Mouse (Mus musculus): ENCODE data around the gene Gm28372. TPM values are rescaled to one million over a fixed set of nuclear protein-coding genes. Genes with fewer than 3 reads are reported as not detected.
"Not testable (repeated sequence)": the region's sequence is repeated elsewhere in the genome, so short reads cannot be mapped to it uniquely, and the experiment has no call there.

The Gm28372 gene
- total RNA-seq (2017) = not detected in 3 replicates

DNA sequence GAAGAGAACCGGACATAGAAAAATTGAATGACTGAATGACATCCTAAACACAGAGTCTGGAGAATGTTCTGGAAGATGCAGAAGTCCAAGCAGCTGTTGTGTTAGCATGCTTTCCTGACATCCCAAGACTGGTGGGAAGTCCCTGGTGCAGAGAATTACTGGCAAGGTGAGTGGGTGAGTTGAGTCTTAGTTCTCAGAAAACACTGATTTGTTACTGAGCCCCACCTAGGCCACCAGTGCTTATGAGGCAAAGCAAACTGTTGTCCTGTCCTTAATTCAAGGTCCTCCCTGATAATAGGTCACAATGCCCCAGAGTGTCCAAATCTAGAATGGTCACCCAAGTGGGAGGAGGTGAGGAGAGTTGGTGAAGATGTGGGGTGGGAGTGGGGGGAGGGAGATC is at the start of gene Gm28372, which contains the start of gene 1700020A23Rik:
Gene Gm28372, plus strand, starts transcription at position 301 of the 400 bp plus-strand sequence.
Gene 1700020A23Rik, plus strand, starts transcription at position 321 of the 400 bp plus-strand sequence.
- ATAC-seq (replicated peaks; ENCODE audit: insufficient number of reproducible peaks, low FRiP score, low TSS enrichment, poor library complexity, severe bottlenecking) = no peak

DNA sequence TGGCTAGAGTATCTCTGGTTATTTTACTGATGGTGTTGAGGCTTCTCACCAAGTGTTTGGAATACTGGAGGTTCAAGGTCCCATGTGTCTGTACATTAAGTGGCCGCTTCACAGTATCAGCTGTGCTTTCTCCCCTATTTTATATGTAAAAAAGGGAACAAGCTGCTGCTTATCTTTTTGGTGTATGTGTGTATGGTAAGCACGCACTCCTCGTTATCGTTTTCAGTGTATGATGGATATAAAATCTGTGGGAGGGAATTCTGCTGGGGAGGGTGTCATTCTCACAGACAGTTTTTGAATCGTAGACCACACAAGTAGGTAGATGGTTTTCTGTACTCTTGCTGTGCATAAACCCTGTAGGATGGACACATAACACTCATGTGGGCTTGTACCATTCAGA is 47.5 kb upstream of the Gm28372 start:
- no peak for ATAC-seq (replicated peaks; ENCODE audit: insufficient number of reproducible peaks, low FRiP score, low TSS enrichment, poor library complexity, severe bottlenecking)

DNA sequence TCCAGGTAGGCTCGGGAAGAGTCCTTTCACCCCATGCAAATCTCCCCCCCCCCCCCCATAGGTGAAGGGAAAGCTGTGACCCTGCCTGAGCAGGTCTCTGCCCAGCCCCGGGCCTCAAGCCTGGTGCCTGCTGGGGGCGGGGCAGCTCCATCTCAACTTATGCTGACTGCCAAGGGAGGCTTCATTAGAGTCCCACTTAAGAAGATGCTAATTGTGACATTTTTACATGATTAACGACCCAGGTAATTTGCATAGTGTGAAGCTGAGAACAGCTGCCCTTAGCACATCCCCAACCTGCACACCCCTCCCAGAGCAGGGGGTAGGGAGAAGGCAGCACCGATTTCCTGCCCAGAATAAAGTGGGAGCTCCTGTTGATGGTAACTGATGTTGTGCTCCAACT is 46.2 kb upstream of the Gm28372 start:
- no peak for ATAC-seq (replicated peaks; ENCODE audit: insufficient number of reproducible peaks, low FRiP score, low TSS enrichment, poor library complexity, severe bottlenecking)

DNA sequence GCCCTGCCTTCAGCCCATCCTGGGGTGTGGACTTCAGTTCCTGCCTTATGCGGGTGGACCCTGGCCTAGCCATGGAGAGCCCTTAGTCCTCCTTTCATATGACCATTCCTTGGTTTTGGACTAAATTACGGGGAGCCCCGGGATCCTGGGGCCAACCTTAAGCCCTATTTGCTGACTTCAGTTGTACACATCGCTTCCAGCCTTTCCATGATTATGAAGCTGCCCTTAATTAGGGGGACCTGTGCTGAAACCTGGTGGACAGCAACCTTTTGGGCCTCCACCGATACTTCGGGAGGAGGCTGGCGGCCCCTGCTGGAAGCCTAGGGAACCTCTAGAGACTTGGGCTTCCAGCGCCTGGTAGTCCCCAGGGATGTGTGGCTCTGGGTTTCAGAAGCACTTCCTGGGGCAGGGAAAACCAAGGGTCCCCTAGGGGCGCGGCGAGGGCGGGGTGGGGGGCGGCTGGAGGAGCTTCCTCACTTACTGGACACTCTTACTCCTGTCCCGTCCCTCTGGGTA is 42.5 kb upstream of the Gm28372 start:
- no peak for ATAC-seq (replicated peaks; ENCODE audit: insufficient number of reproducible peaks, low FRiP score, low TSS enrichment, poor library complexity, severe bottlenecking)

DNA sequence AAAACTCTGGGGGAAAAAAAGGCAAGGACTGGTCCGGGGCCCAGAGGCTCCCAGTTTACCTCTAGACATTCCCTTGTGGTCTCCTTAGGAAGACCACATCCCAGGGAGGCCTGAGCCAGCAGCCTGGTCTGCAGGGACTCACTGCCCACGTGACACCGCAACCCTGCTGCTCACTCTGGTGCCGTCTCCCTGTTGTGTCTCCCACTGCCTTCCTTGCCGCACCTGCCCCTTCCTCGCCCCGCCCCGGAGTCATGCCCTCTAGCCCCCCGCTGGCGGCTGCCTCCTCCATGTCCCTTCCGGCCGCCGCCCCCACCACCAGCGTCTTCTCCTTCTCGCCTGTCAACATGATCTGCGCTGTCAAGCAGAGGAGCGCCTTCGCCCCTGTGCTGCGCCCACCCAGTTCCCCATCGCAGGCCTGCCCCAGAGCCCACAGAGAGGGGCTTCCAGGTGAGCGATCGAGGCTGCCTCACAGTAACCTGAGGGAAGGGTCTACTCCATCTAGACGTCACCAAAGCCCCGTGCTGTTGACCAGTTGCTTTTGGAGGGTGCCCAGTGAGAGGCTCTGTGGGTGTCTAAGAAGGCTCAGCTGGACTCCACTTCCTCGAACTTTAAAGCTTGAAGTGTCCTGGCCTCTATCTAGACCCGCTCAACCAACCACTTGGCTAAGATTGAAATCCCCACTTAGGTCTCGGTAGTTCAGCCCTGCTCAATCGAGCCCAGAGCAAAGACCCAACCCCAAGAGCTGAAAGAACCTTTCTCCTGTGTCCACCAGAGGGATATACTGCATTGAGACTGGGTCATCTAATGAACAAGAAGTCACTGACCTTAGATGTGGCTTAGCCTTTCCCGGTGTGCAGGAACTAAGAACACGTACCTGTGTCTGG is 39.6 kb upstream of the Gm28372 start:
- no peak for ATAC-seq (replicated peaks; ENCODE audit: insufficient number of reproducible peaks, low FRiP score, low TSS enrichment, poor library complexity, severe bottlenecking)

DNA sequence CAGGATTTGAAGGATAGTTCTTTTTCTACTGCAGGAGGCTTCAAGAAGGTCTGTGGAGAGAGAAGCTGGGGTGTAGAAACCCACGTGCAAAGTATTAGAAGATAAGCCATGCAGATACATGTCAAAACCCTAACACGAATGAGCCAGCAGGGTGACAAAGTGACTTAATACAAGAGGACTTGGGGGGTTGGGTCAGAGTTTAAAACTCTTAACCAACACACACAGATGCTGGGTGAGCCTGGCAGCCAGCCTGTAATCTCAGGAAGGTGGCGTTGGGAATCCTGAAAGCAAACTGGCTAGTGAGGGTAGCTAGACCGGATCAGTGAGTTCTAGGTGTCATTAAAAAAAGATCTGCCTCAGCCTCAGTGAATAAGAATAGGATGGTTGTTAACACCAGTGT is 37.7 kb upstream of the Gm28372 start:
- no peak for ATAC-seq (replicated peaks; ENCODE audit: insufficient number of reproducible peaks, low FRiP score, low TSS enrichment, poor library complexity, severe bottlenecking)

DNA sequence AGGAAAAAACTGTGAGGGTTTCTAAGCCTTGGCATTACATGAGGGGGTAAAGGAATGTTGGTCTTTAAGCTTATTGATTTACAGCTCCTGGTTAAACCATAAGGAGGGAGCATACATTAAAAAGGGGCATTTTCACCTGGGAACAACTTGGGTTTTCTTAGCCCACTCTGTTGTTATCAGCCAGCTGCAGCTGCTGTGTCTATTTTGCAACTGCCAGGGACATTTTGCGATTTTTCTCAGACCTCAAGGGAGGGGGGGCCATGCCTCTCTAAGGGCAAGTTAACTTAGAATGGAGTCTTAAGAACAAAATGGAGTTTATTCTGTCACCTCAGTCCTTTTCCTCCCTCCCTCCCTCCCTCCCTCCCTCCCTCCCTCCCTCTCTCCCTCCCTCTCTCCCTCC is 32.0 kb upstream of the Gm28372 start:
- ATAC-seq (replicated peaks; ENCODE audit: insufficient number of reproducible peaks, low FRiP score, low TSS enrichment, poor library complexity, severe bottlenecking) = not testable (repeated sequence)

DNA sequence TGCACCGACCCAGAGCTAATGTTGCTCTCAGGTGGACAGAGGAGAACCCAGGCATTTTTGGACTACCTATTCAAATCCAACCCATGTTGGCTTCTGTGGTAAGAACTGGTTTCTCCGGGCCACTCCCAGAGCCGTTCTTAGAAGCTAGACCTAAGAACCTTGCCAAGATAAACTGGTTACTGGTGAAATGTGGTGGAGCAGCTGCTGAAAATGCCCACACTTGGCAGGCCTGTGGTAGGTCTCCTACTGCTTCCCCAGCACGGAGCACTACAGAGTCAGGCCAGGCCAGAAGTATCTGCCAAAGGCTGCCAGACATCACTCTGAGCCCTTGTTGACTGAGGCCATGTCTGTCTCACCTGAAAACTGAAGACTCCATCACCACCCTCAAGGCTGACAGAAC is 30.1 kb upstream of the Gm28372 start:
- ATAC-seq (replicated peaks; ENCODE audit: insufficient number of reproducible peaks, low FRiP score, low TSS enrichment, poor library complexity, severe bottlenecking) = no peak

DNA sequence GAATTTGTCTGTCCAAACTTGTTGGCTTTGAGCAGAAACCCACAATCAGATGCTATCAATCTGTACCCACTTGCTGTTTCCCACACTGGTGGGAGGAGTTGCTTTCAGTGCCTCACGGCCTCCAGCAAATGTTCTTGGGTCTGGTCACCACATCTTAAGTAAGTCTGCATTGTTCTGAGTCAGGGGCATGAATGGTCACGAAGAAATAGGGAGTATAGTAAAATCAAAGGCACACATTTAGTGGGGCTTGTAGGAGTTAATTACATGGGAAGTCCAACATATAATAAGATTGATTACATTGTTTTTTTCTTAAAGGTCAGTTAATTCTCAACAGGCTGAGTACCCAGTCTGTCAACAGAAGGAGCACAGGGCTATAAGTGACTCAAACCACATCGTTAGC is 21.8 kb upstream of the Gm28372 start:
- no peak for ATAC-seq (replicated peaks; ENCODE audit: insufficient number of reproducible peaks, low FRiP score, low TSS enrichment, poor library complexity, severe bottlenecking)

DNA sequence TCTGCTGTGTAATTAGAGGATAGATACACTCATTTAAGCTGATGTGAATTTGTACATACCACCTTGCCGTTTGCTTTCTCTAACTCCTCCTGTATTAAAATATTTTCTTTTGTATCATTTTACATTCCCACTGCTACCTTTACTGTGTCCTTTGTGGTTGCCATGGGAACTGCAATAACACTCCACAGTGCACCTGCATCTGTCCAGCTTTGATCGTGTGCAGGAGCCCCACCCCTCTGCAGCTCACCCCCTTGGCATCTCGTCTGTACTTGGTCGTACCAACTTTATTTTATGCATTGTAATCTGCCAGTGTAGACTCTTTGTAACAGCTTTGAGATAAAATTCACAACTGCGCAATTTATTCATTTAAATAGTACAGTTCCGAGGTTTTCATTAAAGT is 21.1 kb upstream of the Gm28372 start:
- no peak for ATAC-seq (replicated peaks; ENCODE audit: insufficient number of reproducible peaks, low FRiP score, low TSS enrichment, poor library complexity, severe bottlenecking)

DNA sequence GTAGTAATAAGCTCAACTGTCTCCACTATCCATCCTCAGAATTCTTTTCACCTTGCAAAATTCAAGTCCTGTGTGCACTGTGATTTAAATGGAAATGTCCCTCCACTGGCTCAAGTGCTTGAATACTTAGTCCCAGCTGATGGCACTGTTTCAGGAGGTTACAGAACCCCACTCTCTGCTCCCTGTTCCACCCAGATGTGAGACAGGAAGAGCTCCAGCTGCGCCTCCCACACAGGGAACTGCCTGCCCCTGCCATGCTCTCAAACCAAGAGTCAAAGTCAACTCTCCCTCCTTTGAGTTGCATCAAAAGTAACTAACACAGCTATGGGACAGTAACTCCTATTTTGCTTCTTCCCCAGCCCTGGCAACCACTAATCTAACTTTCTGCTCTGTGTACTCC is 18.8 kb upstream of the Gm28372 start:
- ATAC-seq (replicated peaks; ENCODE audit: insufficient number of reproducible peaks, low FRiP score, low TSS enrichment, poor library complexity, severe bottlenecking) = no peak

DNA sequence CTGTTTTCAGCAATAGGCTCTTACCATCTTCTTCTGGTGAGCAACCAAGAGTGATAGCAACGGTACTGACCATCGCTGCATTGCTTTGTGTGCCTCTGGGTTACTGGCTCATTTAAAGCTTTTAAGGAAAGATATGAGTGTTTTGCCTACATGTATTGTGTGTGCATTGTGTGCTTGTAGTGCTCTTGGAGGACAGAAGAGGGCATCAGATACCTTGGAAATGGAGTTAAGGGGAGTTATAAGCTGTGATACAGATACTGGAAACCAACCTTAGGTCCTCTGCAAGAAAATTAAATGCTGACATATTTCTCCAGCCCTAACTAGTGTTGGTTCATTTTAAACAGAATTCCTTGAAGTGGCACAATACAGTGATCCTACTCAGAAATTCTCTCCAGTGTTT is 16.2 kb upstream of the Gm28372 start:
- no peak for ATAC-seq (replicated peaks; ENCODE audit: insufficient number of reproducible peaks, low FRiP score, low TSS enrichment, poor library complexity, severe bottlenecking)

DNA sequence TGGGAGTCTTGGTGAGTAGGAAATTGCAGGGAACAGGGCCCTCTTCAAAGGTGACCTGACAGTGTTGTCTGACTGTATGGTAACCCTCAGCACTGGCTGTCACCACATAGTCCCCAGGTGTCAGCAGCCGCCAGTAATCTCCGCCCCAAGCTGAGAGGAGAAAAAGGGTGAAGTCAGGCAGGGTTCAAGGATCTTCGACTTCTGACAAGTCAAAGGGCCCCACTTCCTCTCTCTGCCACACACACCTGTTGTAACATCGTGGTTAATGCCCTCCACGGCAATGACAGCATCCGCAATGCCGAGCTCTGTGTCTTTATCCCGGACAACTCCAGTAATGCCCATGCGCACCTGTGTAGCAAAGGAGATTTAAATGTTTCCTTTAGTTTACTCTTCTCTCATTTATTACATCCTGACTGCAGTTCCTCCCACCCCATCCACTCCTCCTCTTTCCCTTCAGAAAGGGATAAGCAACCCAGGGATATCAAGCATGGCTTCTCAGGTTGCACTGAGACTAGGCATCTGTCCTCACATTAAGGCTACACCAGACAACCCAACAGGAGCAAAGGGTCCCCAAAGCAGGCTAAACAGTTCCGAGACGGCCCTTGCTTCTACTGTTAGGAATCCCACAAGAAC is 13.9 kb upstream of the Gm28372 start:
- no peak for ATAC-seq (replicated peaks; ENCODE audit: insufficient number of reproducible peaks, low FRiP score, low TSS enrichment, poor library complexity, severe bottlenecking)

DNA sequence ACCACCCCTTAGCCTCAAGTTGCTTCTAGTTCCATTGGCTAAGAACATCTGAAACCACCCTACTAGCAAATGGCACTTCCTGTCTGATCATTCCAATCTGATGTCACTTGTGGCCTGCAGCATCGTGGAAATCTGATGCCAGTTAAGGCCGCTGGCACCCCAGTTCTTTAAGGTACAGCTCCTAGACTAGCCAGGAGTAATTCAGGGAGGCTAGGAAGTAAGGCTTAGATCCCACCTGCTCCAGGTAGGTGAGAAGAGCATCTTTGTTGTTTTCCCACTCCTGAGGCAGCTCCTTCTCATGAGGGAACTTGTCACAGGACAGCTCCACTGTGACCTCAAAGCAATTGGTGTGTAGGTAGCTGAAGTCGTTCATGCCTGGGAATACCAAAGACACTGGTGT is 12.2 kb upstream of the Gm28372 start:
- ATAC-seq (replicated peaks; ENCODE audit: insufficient number of reproducible peaks, low FRiP score, low TSS enrichment, poor library complexity, severe bottlenecking) = no peak

DNA sequence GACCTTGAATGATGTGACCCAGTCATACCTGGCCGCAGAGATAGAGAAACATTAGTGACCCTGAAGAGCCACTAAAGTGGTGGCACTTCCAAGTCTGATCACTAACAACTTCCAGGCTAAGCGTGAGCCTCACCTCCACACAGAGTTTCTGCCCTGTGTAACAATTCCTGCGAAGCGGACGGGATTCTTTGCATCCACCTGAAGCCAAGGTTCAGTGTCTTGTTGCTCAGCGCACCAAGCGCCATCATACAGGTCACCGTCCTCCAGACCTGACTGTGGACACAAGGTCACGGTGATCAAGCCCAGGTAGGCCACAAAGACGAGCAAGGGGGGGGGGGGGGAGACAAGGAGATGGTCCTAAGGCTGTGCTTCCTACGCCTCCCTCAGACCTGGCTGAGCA is 9.3 kb upstream of the Gm28372 start:
- no peak for ATAC-seq (replicated peaks; ENCODE audit: insufficient number of reproducible peaks, low FRiP score, low TSS enrichment, poor library complexity, severe bottlenecking)

DNA sequence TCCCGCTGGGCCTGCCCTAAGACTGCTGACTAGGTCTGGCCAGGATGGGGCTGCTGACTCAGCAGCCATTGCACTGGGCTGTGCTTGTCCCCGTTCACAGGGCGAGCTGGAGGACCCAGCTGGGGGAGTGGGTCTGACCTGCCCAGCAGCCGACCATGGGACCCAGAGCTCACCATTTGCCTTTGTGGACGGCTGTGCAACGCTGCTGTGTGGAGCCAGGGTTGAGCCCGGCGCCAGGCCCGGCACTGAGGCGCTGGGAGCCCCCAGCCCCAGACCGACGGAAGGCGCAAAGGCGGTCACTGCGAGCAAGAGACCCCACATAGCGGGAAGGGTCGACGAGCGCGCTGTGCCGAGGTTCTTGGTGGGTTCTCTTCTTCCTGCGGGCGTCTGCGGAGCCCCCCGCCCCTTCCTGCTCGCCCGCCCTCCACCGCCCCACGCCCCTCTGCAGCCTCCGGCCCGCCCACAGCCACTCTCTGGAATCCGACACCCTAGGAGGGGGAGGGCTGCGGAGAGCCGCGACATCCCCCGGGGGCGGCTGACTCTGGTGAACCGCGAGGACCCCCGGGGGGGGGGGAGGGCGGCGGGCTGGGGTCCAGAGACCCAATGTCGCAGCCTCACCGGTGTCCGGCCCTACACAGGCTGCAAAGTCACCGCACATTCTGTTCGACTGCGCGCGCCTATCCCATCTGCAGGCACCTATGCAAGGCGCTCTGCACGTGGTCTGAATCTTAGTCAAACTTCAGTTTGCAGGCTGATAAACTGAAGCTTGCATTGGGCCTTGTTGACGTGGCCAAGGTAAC is 7.7 kb upstream of the Gm28372 start, which contains the start of gene Cpxm1:
Gene Cpxm1, minus strand, starts transcription at position 389 of the 800 bp plus-strand sequence.
- ATAC-seq (replicated peaks; ENCODE audit: insufficient number of reproducible peaks, low FRiP score, low TSS enrichment, poor library complexity, severe bottlenecking) = no peak

DNA sequence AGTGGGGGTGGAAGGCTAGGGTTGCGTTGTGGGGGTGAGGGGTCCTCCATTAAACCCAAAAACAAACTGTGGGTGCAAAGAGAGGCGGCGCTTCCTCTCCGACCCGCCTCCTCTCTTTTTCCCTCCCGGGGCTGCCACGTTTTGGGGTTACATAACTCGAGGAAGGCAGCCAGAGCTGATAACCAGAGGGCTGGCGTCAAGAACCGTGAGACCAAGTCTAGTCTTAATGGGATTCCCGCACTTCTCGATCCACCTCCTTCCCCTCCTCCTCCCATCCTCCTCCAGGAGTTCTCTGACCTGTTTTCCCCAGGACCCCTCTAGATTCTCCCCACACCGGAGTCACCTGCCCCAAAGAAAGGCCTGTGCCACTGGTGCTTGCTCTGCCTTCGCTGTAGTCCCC is 6.9 kb upstream of the Gm28372 start:
- no peak for ATAC-seq (replicated peaks; ENCODE audit: insufficient number of reproducible peaks, low FRiP score, low TSS enrichment, poor library complexity, severe bottlenecking)

DNA sequence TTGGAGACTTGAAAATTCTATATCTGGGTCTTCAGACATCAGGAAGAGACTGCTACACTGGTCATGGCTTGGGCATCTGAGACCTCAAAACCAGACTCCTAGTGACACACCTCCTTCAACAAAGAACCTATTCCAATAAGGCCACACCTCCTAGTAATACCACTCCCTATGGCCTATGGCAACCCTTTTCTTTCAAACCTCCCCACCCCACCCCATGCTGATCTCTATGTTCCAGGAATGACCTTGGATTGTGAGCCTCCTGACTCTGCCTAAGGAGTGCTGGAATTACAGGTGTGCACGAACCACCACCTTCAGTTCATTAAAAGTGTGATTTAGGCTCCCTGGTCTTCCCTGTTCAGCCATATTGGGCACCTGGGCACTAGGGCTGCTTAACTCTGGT is 5.0 kb upstream of the Gm28372 start:
- no peak for ATAC-seq (replicated peaks; ENCODE audit: insufficient number of reproducible peaks, low FRiP score, low TSS enrichment, poor library complexity, severe bottlenecking)

DNA sequence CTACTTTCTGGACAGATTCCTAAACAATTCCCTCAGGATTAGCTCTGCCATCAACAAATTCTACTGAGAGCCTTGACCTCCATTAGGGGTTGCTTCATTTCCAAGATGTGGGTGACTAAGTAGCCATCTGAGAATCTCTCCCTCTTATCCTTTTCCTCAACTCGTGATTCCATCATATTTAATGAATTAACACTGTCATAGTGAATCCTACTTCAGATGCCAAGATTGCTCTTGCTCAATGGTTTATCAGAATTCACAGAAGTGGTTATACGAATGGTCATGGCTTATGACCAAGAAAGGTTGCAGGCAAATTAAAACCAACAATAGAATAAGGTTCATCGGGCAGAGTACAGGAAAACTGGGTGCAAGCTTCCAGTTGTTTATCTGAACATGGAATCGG is 3.1 kb upstream of the Gm28372 start:
- no peak for ATAC-seq (replicated peaks; ENCODE audit: insufficient number of reproducible peaks, low FRiP score, low TSS enrichment, poor library complexity, severe bottlenecking)

All from monocyte, adult 5-6 weeks (primary cell).